Mouse (Mus musculus) frontal cortex, postnatal 25 days (tissue): ENCODE measurements around the gene Socs5.

Experiments used
- DNase-seq, 2 experiments: peaks; one replicate each; pipeline ENCODE4 v3.0.0; 2022; ENCODE audit warnings: low spot score in 2 of 2

The Socs5 gene

GRCm38 (mm10) chr17:87169076-87169475 is 61.6 kb downstream of the Socs5 start:
- peak in 1 of 2 experiments; percentile 15 for DNase-seq

- no peak for DNase-seq
Measured at GRCm38 (mm10) chr17:87170364-87170763, 62.9 kb downstream of the Socs5 start.

- no peak for DNase-seq
Measured at GRCm38 (mm10) chr17:87172031-87172430, 64.6 kb downstream of the Socs5 start.

- no peak for DNase-seq
Measured at GRCm38 (mm10) chr17:87173966-87174365, 66.5 kb downstream of the Socs5 start.

GRCm38 (mm10) chr17:87174651-87175331 is 67.3 kb downstream of the Socs5 start:
- DNase-seq: no peak

- no peak for DNase-seq
Measured at GRCm38 (mm10) chr17:87176066-87177012, 68.9 kb downstream of the Socs5 start.

- peak in 1 of 2 experiments; percentile 10 for DNase-seq
Measured at GRCm38 (mm10) chr17:87178596-87179590, 71.4 kb downstream of the Socs5 start.

- DNase-seq: no peak
Measured at GRCm38 (mm10) chr17:87179939-87180550, 72.6 kb downstream of the Socs5 start.

- no peak for DNase-seq
Measured at GRCm38 (mm10) chr17:87181683-87182346, 74.3 kb downstream of the Socs5 start.

- no peak for DNase-seq
Measured at GRCm38 (mm10) chr17:87185461-87186066, 78.1 kb downstream of the Socs5 start.

GRCm38 (mm10) chr17:87187005-87187404 is 79.5 kb downstream of the Socs5 start:
- DNase-seq: no peak
